Comparison of ENCODE assay signal across 15 mouse cellular contexts in genomic region chr1:39963821-39964220, GRCm38 (mm10).
DNase-seq lines count a peak whose midpoint lies in the region; ATAC-seq and TF ChIP-seq lines count a peak whose summit lies in the region.
"Had no signal": no experiment of that assay in that cellular context is flagged by ENCODE, and none has a peak within 500 bp of the region (broad histone marks: within the 10 kb centered on the region; RNA-seq: fewer than 3 reads in every experiment).

No protein-coding gene starts in this region.

- peaks cover 26% of the 10 kb centered on the region for H3K36me3 ChIP-seq in forebrain, postnatal 0 days (ENCODE audit: insufficient read depth)
- peaks cover 50% of the 10 kb centered on the region for H3K36me3 ChIP-seq in forebrain, embryonic 10.5 days (replicated peaks)
- peaks cover 46% of the 10 kb centered on the region for H3K36me3 ChIP-seq in midbrain, embryonic 10.5 days
- H3K36me3 ChIP-seq in midbrain, postnatal 0 days (ENCODE audit: insufficient read depth, low read length) = no peaks in the 10 kb centered on the region
- peaks cover 20% of the 10 kb centered on the region for H3K36me3 ChIP-seq in hindbrain, embryonic 14.5 days (replicated peaks; ENCODE audit: control insufficient read depth, insufficient read depth)

- TF ChIP-seq POLR2A in olfactory bulb, adult 2 months (IDR thresholded peaks at IDR 0.05; ENCODE audit: insufficient read depth, low read depth, low read length) = no peak

- peak; percentile 23; the same call in 1 of the 2 replicates for ATAC-seq in forebrain, postnatal 0 days
- ATAC-seq in midbrain, postnatal 0 days (ENCODE audit: low FRiP score) = no peak; the same call in 1 of the 2 replicates
- peak; percentile 2; the same call in 1 of the 2 replicates for ATAC-seq in hindbrain, embryonic 14.5 days (ENCODE audit: low FRiP score)
- ATAC-seq: inflammation-experienced regulatory T-cells, adult 6 months had no signal

- no peak overlapping the region for H3K4me2 ChIP-seq in forebrain, postnatal 0 days (ENCODE audit: low read depth)
- H3K4me2 ChIP-seq in midbrain, postnatal 0 days (ENCODE audit: low read depth, low read length, poor library complexity, severe bottlenecking) = no peak overlapping the region
- H3K4me2 ChIP-seq in hindbrain, embryonic 14.5 days (replicated peaks) = no peak overlapping the region
- H3K4me2 ChIP-seq: heart, embryonic 12.5 days had no signal

- no peak overlapping the region for H3K27ac ChIP-seq in forebrain, postnatal 0 days (ENCODE audit: low read depth, low read length)
- H3K27ac ChIP-seq in forebrain, embryonic 10.5 days = no peak overlapping the region
- 0 out of 2 replicates have a peak overlapping the region, but pooled peaks have one; percentile 3 for H3K27ac ChIP-seq in midbrain, embryonic 10.5 days (replicated peaks)
- H3K27ac ChIP-seq in midbrain, postnatal 0 days (ENCODE audit: low read depth, low read length) = no peak overlapping the region
- 0 out of 2 replicates have a peak overlapping the region, but pooled peaks have one; percentile 20 for H3K27ac ChIP-seq in hindbrain, embryonic 14.5 days
- H3K27ac ChIP-seq in olfactory bulb, adult 2 months (ENCODE audit: insufficient read depth, low read depth, low read length) = peak overlapping the region; percentile 45; the same call in 1 of the 2 replicates
- H3K27ac ChIP-seq: liver, embryonic 14.5 days had no signal

- peaks cover 18% of the 10 kb centered on the region; the same call in 1 of the 2 replicates for H3K4me1 ChIP-seq in forebrain, postnatal 0 days (ENCODE audit: insufficient read depth)
- H3K4me1 ChIP-seq in forebrain, embryonic 10.5 days = peaks cover 45% of the 10 kb centered on the region
- H3K4me1 ChIP-seq in midbrain, embryonic 10.5 days = peaks cover 39% of the 10 kb centered on the region; the same call in 1 of the 2 replicates
- peaks cover 6% of the 10 kb centered on the region; the same call in 1 of the 2 replicates for H3K4me1 ChIP-seq in midbrain, postnatal 0 days (ENCODE audit: insufficient read depth, low read length)
- peaks cover 32% of the 10 kb centered on the region for H3K4me1 ChIP-seq in hindbrain, embryonic 14.5 days (replicated peaks; ENCODE audit: control insufficient read depth, insufficient read depth, low read length)
- peaks cover 31% of the 10 kb centered on the region for H3K4me1 ChIP-seq in olfactory bulb, adult 2 months (ENCODE audit: control insufficient read depth, insufficient read depth, low read length)

- no peak overlapping the region for H3K4me3 ChIP-seq in forebrain, postnatal 0 days (ENCODE audit: low read depth, low read length)
- no peak overlapping the region for H3K4me3 ChIP-seq in forebrain, embryonic 10.5 days
- H3K4me3 ChIP-seq in midbrain, embryonic 10.5 days = no peak overlapping the region
- H3K4me3 ChIP-seq in midbrain, postnatal 0 days (ENCODE audit: low read depth, low read length) = no peak overlapping the region
- no peak overlapping the region for H3K4me3 ChIP-seq in hindbrain, embryonic 14.5 days (replicated peaks; ENCODE audit: low read length)
- no peak overlapping the region for H3K4me3 ChIP-seq in olfactory bulb, adult 2 months (ENCODE audit: insufficient read depth, low read depth, low read length)
- H3K4me3 ChIP-seq: heart, embryonic 12.5 days had no signal

- no peaks in the 10 kb centered on the region for H3K9me3 ChIP-seq in forebrain, postnatal 0 days (ENCODE audit: low read length)
- no peaks in the 10 kb centered on the region for H3K9me3 ChIP-seq in forebrain, embryonic 10.5 days
- no peaks in the 10 kb centered on the region for H3K9me3 ChIP-seq in midbrain, embryonic 10.5 days (replicated peaks)
- H3K9me3 ChIP-seq in midbrain, postnatal 0 days (ENCODE audit: low read length) = no peaks in the 10 kb centered on the region
- no peaks in the 10 kb centered on the region for H3K9me3 ChIP-seq in hindbrain, embryonic 14.5 days (ENCODE audit: control insufficient read depth, low read length)
- H3K9me3 ChIP-seq: heart, embryonic 12.5 days had no signal

- no peaks in the 10 kb centered on the region for H3K27me3 ChIP-seq in forebrain, postnatal 0 days (ENCODE audit: insufficient read depth, low read length)
- no peaks in the 10 kb centered on the region for H3K27me3 ChIP-seq in forebrain, embryonic 10.5 days (ENCODE audit: poor library complexity, severe bottlenecking)
- no peaks in the 10 kb centered on the region for H3K27me3 ChIP-seq in midbrain, embryonic 10.5 days (ENCODE audit: low read depth, poor library complexity, severe bottlenecking)
- H3K27me3 ChIP-seq in midbrain, postnatal 0 days (ENCODE audit: insufficient read depth, low read length) = no peaks in the 10 kb centered on the region
- no peaks in the 10 kb centered on the region for H3K27me3 ChIP-seq in hindbrain, embryonic 14.5 days (ENCODE audit: control insufficient read depth, insufficient read depth, low read length)
- H3K27me3 ChIP-seq: heart, embryonic 12.5 days had no signal

- TF ChIP-seq CTCF in forebrain, postnatal 0 days (IDR thresholded peaks at IDR 0.05; ENCODE audit: low read depth) = no peak
- no peak for TF ChIP-seq CTCF in midbrain, postnatal 0 days (IDR thresholded peaks at IDR 0.05)
- TF ChIP-seq CTCF in olfactory bulb, adult 2 months (IDR thresholded peaks at IDR 0.05; ENCODE audit: insufficient read depth, low read depth, low read length) = no peak

- no peak overlapping the region for H3K9ac ChIP-seq in forebrain, postnatal 0 days
- H3K9ac ChIP-seq in midbrain, postnatal 0 days (replicated peaks; ENCODE audit: low read length, poor library complexity, severe bottlenecking) = no peak overlapping the region
- 0 out of 2 replicates have a peak overlapping the region, but pooled peaks have one; percentile 6 for H3K9ac ChIP-seq in hindbrain, embryonic 14.5 days
- H3K9ac ChIP-seq: heart, embryonic 12.5 days; liver, embryonic 14.5 days had no signal

- no peak for DNase-seq in forebrain, postnatal 0 days
- DNase-seq in forebrain, embryonic 10.5 days (ENCODE audit: extremely low spot score, low spot score) = no peak
- no peak for DNase-seq in midbrain, embryonic 10.5 days (ENCODE audit: low spot score)
- no peak for DNase-seq in midbrain, postnatal 0 days (ENCODE audit: low spot score)
- no peak for DNase-seq in hindbrain, embryonic 14.5 days (ENCODE audit: low spot score)
- no peak for DNase-seq in thymus, postnatal 0 days (ENCODE audit: low spot score)
- no peak for DNase-seq in cerebellum, postnatal 10 days
- DNase-seq: adrenal gland, postnatal 25 days; B cell, adult 2 months; gastrocnemius, postnatal 10 days; thymus, postnatal 14 days had no signal

- WGBS in forebrain, postnatal 0 days = 60% methylated on average over 3 of the region's 3 CpGs
- 84% methylated on average over 3 of the region's 3 CpGs for WGBS in forebrain, embryonic 10.5 days
- 84% methylated on average over 3 of the region's 3 CpGs for WGBS in midbrain, embryonic 10.5 days
- WGBS in midbrain, postnatal 0 days = 64% methylated on average over 3 of the region's 3 CpGs
- 47% methylated on average over 3 of the region's 3 CpGs for WGBS in hindbrain, embryonic 14.5 days
- 60% methylated on average over 3 of the region's 3 CpGs for WGBS in olfactory bulb, adult 2 months

Comparison
In these comparisons a context has a peak if more than half of its experiments do, and no peak if none do; other contexts are left out.
1. H3K27ac ChIP-seq: peak in midbrain, embryonic 10.5 days (single experiment), hindbrain, embryonic 14.5 days (single experiment) and olfactory bulb, adult 2 months (single experiment); none in forebrain, postnatal 0 days (single experiment), forebrain, embryonic 10.5 days (single experiment) and midbrain, postnatal 0 days (single experiment).